Mouse (Mus musculus) left cerebral cortex, adult 18-20 months (tissue): ENCODE results near the gene Gas2l2. TPM values are rescaled to one million over a fixed set of nuclear protein-coding genes. Genes with fewer than 3 reads are reported as not detected.

Experiments
- DNase-seq, 2 experiments: peaks; one replicate each; pipeline ENCODE4 v3.0.0; 2021 to 2022; ENCODE audit warnings: low spot score in 2 of 2, mixed read lengths in 1 of 2
- total RNA-seq, 2 experiments: library from RNA; stranded (reverse); gene quantifications; 2 replicates each; pipeline ENCODE4 v1.2.3; 2021

Gene Gas2l2
- total RNA-seq, 2 experiments from 2014 or later, result not detected

- no peak for DNase-seq
These were observed 31.6 kb downstream of the Gas2l2 start for GRCm38 (mm10) chr11:83397626-83398025.

DNA sequence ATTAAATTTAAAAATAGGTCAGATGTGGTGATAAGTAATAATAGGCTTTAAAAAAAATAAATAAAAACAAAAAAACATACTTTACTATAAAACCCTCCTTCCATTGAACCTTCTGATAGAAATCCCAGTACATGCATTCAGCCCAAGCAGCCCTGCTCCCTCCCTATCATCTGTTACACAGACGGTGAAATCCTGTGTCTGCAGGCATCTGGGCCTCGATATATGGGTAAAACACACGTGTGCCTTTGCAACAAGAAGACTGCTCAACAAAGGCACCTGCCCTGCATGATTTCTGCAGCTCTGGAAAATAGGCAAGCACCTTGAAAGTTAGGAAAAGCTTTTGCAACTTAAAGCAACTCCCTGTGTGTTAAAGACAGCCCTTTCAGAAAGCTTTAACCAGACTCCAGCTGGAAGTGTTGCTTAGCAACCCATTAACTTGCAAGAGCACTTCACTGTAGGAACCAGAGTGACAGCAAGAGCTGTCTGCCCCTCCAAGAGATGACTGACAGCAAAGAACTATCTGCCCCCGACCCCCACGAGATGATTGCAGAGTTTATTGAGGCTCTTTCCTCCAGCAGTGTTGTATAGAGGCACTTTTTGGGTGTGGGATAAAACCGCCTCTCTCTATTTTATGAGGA, 34.3 kb downstream of the Gas2l2 start:
- no peak for DNase-seq

- no peak for DNase-seq
These were observed 36.2 kb downstream of the Gas2l2 start for GRCm38 (mm10) chr11:83393062-83393461.

GRCm38 (mm10) chr11:83383532-83383887, 45.7 kb downstream of the Gas2l2 start:
- DNase-seq, result no peak

GRCm38 (mm10) chr11:83382876-83383531, 46.3 kb downstream of the Gas2l2 start:
- DNase-seq, result no peak

- no peak for DNase-seq
These were observed 49.4 kb downstream of the Gas2l2 start for GRCm38 (mm10) chr11:83379745-83380341.

Other genes starting within 250 kb of the Gas2l2 start
- under 1 TPM; 0.40 to 0.66 TPM for gene Slfn3, start 238.1 kb downstream of the Gas2l2 start, total RNA-seq
- under 1 TPM in 1 of 2 experiments, not detected in 1; 0.09 TPM for gene Slfn14, start 142.7 kb downstream of the Gas2l2 start, total RNA-seq
- gene Ap2b1, start 130.4 kb downstream of the Gas2l2 start, total RNA-seq, result 100 to 1,000 TPM; 280 to 293 TPM
- 10 to 100 TPM in 1 of 2 experiments, 1 to 10 TPM in 1; 7.0 to 10.1 TPM for gene Pex12, start 126.9 kb downstream of the Gas2l2 start, total RNA-seq
- 100 to 1,000 TPM; 268 to 269 TPM for gene Rasl10b, start 20.3 kb downstream of the Gas2l2 start, total RNA-seq
- gene 1700020L24Rik, start 8.2 kb upstream of the Gas2l2 start, total RNA-seq, result under 1 TPM; 0.47 to 0.53 TPM
- 1 to 10 TPM; 2.5 to 3.9 TPM for gene Mmp28, start 33.6 kb upstream of the Gas2l2 start, total RNA-seq
- gene Taf15, start 43.6 kb upstream of the Gas2l2 start, total RNA-seq, result 10 to 100 TPM; 56.2 to 60.3 TPM
- gene Heatr9, start 92.7 kb upstream of the Gas2l2 start, total RNA-seq, result not detected
- not detected for gene Ccl5, start 101.1 kb upstream of the Gas2l2 start, total RNA-seq
- 1 to 10 TPM; 2.7 to 2.8 TPM for gene Ccl9, start 149.2 kb upstream of the Gas2l2 start, total RNA-seq
- under 1 TPM; 0.75 to 0.98 TPM for gene Ccl6, start 163.6 kb upstream of the Gas2l2 start, total RNA-seq
- not detected for gene Rpl9-ps1, start 216.2 kb upstream of the Gas2l2 start, total RNA-seq
- gene Ccl3, start 219.9 kb upstream of the Gas2l2 start, total RNA-seq, result not detected
- not detected for gene Ccl4, start 233.1 kb upstream of the Gas2l2 start, total RNA-seq